Mouse (Mus musculus): Measurements from ENCODE around the gene Usp38. TPM values are rescaled to one million over a fixed set of nuclear protein-coding genes. Genes with fewer than 3 reads are reported as not detected.

Gene Usp38
- polyA plus RNA-seq, 1 experiment, result 24.0 TPM

DNA sequence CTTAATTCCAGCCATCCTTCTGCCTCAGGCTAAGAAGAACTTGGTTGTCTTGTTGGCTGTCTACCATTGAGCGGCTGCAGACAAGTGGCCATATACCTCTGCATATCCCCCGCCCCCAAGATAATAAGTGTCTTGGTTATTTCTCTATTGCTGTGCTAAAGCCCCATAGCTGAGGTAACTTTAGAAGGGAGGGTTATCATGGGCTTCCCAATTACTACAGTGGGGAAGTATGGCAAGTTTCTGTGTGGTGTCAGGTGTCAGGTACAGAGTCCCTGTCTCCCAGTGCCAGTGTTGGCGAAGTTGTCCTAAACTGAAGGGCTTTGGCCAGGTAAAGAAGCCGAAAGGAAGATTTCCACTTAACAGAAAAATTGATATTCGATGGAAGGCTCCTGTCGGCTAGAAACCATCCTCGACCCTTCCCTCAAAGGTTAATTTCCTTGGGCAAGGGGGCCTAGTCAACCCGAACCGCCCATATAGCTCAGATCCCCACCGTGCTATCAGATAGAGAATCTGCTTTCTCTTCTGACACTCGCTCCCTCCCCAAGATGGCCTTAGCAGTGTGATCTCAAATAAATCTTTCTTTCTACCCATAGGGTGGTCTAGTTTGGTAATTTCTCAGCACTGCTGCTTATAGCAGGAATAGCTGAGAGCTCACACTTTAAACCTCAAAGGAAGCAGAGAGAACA, 44.6 kb downstream of the Usp38 start:
- no peak overlapping the region for H3K4me3 ChIP-seq (ENCODE audit: low read depth, low read length)
- 0 out of 2 replicates have a peak, but pooled peaks cover 3% of the 10 kb centered on the region for H3K9me3 ChIP-seq (replicated peaks; ENCODE audit: control insufficient read depth, insufficient read depth, low read length, poor library complexity, severe bottlenecking)
- no peaks in the 10 kb centered on the region for H3K36me3 ChIP-seq (ENCODE audit: control insufficient read depth, insufficient read depth, low read length, poor library complexity, severe bottlenecking)
- no peak overlapping the region for H3K9ac ChIP-seq (ENCODE audit: low read depth, poor library complexity, severe bottlenecking)
- H3K4me1 ChIP-seq (ENCODE audit: control insufficient read depth, insufficient read depth, low read length), result no peaks in the 10 kb centered on the region
- TF ChIP-seq CTCF (IDR thresholded peaks at IDR 0.05; ENCODE audit: low read depth, low read length) (no peak), EP300 (IDR thresholded peaks at IDR 0.05; ENCODE audit: insufficient read depth, low read depth, low read length) (no peak), POLR2A (IDR thresholded peaks at IDR 0.05; ENCODE audit: insufficient read depth, low read length) (no peak)
- H3K27ac ChIP-seq (ENCODE audit: insufficient read depth, low read length), result no peak overlapping the region
- H3K27me3 ChIP-seq (ENCODE audit: control insufficient read depth, insufficient read depth, low read length, poor library complexity, severe bottlenecking), result no peaks in the 10 kb centered on the region

DNA sequence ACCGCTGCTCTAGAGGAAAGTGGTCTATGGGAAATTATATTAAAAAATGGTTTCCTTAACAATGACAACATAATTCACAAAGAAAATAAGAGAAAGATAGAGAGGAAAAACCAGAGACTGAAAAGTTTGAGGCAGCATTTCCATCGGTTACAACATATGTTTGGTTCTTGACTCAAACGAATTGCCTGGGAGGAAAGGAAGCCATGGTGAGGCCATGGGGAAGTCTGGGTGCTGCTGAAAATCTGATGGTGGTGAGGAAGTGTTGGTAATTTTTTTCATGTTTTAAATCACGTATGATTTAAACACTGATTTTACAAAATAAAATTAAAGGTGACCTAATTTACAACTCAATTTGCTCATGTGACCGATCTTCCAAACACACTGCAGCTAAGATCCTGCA, 45.3 kb downstream of the Usp38 start:
- no peak overlapping the region for H3K4me3 ChIP-seq (ENCODE audit: low read depth, low read length)
- no peak overlapping the region for H3K9ac ChIP-seq (ENCODE audit: low read depth, poor library complexity, severe bottlenecking)
- no peaks in the 10 kb centered on the region for H3K4me1 ChIP-seq (ENCODE audit: control insufficient read depth, insufficient read depth, low read length)
- H3K9me3 ChIP-seq (replicated peaks; ENCODE audit: control insufficient read depth, insufficient read depth, low read length, poor library complexity, severe bottlenecking), result peaks cover 8% of the 10 kb centered on the region; the same call in 1 of the 2 replicates
- no peak overlapping the region for H3K27ac ChIP-seq (ENCODE audit: insufficient read depth, low read length)
- no peaks in the 10 kb centered on the region for H3K36me3 ChIP-seq (ENCODE audit: control insufficient read depth, insufficient read depth, low read length, poor library complexity, severe bottlenecking)
- no peak for TF ChIP-seq CTCF (IDR thresholded peaks at IDR 0.05; ENCODE audit: low read depth, low read length)
- no peak for TF ChIP-seq POLR2A (IDR thresholded peaks at IDR 0.05; ENCODE audit: insufficient read depth, low read length)
- no peak for TF ChIP-seq EP300 (IDR thresholded peaks at IDR 0.05; ENCODE audit: insufficient read depth, low read depth, low read length)
- no peaks in the 10 kb centered on the region for H3K27me3 ChIP-seq (ENCODE audit: control insufficient read depth, insufficient read depth, low read length, poor library complexity, severe bottlenecking)

DNA sequence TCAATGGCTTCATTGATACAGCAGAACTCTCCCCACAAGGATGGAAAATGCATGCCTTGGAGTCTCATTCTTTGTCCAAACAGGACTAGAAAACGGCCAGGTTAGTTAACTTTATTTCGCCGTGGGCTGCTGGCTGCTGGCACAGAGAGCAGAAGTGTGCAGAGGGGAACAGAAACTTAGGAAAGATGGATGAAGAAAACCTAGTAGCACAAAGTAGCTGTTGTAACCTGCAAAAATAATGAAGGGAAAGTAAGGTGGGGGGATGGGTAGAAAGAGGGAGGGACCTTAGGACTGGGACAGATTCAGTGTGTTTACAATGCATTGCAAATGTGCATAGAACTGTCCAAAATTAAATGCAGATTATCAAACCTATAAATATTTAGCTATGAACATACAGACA, 51.6 kb downstream of the Usp38 start:
- no peaks in the 10 kb centered on the region for H3K36me3 ChIP-seq (ENCODE audit: control insufficient read depth, insufficient read depth, low read length, poor library complexity, severe bottlenecking)
- no peak for TF ChIP-seq CTCF (IDR thresholded peaks at IDR 0.05; ENCODE audit: low read depth, low read length)
- TF ChIP-seq POLR2A (IDR thresholded peaks at IDR 0.05; ENCODE audit: insufficient read depth, low read length), result no peak
- no peak for TF ChIP-seq EP300 (IDR thresholded peaks at IDR 0.05; ENCODE audit: insufficient read depth, low read depth, low read length)
- H3K27me3 ChIP-seq (ENCODE audit: control insufficient read depth, insufficient read depth, low read length, poor library complexity, severe bottlenecking), result no peaks in the 10 kb centered on the region; the same call in 1 of the 2 replicates
- no peaks in the 10 kb centered on the region for H3K4me1 ChIP-seq (ENCODE audit: control insufficient read depth, insufficient read depth, low read length)
- no peak overlapping the region for H3K4me3 ChIP-seq (ENCODE audit: low read depth, low read length)
- H3K9ac ChIP-seq (ENCODE audit: low read depth, poor library complexity, severe bottlenecking), result no peak overlapping the region
- H3K27ac ChIP-seq (ENCODE audit: insufficient read depth, low read length), result no peak overlapping the region
- peaks cover 9% of the 10 kb centered on the region for H3K9me3 ChIP-seq (replicated peaks; ENCODE audit: control insufficient read depth, insufficient read depth, low read length, poor library complexity, severe bottlenecking)

DNA sequence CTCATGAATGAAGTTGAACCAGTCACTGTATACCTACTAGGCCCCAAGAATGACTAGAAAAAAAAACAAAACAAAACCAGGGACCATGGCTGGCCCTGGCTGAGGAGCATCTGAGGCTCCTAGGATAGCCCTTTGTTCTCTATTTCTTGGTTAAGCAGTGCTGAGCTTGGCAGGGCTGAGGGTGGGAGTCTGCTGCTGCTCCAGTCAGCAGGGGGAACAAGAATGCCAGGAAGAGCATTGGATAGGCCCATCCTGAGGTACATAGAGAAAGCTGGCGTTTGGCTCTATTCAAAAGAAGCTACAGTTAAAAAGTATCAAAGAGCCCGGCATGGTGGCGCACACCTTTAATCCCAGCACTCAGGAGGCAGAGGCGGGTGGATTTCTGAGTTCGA, 52.1 kb downstream of the Usp38 start:
- H3K27me3 ChIP-seq (ENCODE audit: control insufficient read depth, insufficient read depth, low read length, poor library complexity, severe bottlenecking), result no peaks in the 10 kb centered on the region; the same call in 1 of the 2 replicates
- H3K4me3 ChIP-seq (ENCODE audit: low read depth, low read length), result no peak overlapping the region
- TF ChIP-seq EP300 (IDR thresholded peaks at IDR 0.05; ENCODE audit: insufficient read depth, low read depth, low read length), result no peak
- no peak for TF ChIP-seq CTCF (IDR thresholded peaks at IDR 0.05; ENCODE audit: low read depth, low read length)
- no peak for TF ChIP-seq POLR2A (IDR thresholded peaks at IDR 0.05; ENCODE audit: insufficient read depth, low read length)
- H3K27ac ChIP-seq (ENCODE audit: insufficient read depth, low read length), result no peak overlapping the region
- no peaks in the 10 kb centered on the region for H3K4me1 ChIP-seq (ENCODE audit: control insufficient read depth, insufficient read depth, low read length)
- H3K9me3 ChIP-seq (replicated peaks; ENCODE audit: control insufficient read depth, insufficient read depth, low read length, poor library complexity, severe bottlenecking), result peaks cover 9% of the 10 kb centered on the region
- H3K9ac ChIP-seq (ENCODE audit: low read depth, poor library complexity, severe bottlenecking), result no peak overlapping the region
- H3K36me3 ChIP-seq (ENCODE audit: control insufficient read depth, insufficient read depth, low read length, poor library complexity, severe bottlenecking), result no peaks in the 10 kb centered on the region

DNA sequence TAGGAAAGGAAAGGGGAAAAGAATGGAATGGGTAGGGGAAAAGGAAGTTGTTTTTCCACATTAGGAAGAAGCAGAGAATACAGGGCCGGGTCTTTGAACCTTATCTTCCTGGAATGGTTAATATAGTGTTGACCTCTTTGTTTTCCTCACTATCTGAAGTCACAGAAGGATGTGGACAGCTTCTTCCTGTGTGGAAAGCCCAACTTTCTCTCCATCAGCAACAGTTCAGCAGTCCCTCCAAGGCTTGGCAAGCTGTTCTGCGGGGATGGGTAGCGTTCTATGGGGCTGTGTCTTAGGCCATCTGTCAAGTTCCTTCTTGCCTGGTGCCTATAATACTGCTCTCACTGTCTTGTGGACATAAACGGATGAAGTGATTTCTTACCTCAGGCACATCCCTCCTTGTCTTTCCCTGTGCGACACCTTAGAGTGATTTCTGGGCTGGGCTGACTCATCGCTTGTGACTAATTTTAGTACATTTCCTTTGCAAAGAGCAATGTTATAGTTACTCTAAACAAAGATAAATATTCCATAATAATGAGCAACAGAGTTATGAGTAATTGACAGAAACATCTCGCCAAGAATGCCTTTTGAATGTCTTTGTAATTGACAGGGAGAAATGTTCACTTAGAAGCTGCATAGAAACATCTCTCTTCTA, 52.7 kb downstream of the Usp38 start:
- no peak overlapping the region for H3K9ac ChIP-seq (ENCODE audit: low read depth, poor library complexity, severe bottlenecking)
- H3K4me1 ChIP-seq (ENCODE audit: control insufficient read depth, insufficient read depth, low read length), result no peaks in the 10 kb centered on the region
- H3K27ac ChIP-seq (ENCODE audit: insufficient read depth, low read length), result no peak overlapping the region
- H3K36me3 ChIP-seq (ENCODE audit: control insufficient read depth, insufficient read depth, low read length, poor library complexity, severe bottlenecking), result no peaks in the 10 kb centered on the region
- H3K4me3 ChIP-seq (ENCODE audit: low read depth, low read length), result no peak overlapping the region
- peaks cover 9% of the 10 kb centered on the region for H3K9me3 ChIP-seq (replicated peaks; ENCODE audit: control insufficient read depth, insufficient read depth, low read length, poor library complexity, severe bottlenecking)
- no peaks in the 10 kb centered on the region; the same call in 1 of the 2 replicates for H3K27me3 ChIP-seq (ENCODE audit: control insufficient read depth, insufficient read depth, low read length, poor library complexity, severe bottlenecking)
- TF ChIP-seq EP300 (IDR thresholded peaks at IDR 0.05; ENCODE audit: insufficient read depth, low read depth, low read length) (no peak), POLR2A (IDR thresholded peaks at IDR 0.05; ENCODE audit: insufficient read depth, low read length) (no peak), CTCF (IDR thresholded peaks at IDR 0.05; ENCODE audit: low read depth, low read length) (no peak)

DNA sequence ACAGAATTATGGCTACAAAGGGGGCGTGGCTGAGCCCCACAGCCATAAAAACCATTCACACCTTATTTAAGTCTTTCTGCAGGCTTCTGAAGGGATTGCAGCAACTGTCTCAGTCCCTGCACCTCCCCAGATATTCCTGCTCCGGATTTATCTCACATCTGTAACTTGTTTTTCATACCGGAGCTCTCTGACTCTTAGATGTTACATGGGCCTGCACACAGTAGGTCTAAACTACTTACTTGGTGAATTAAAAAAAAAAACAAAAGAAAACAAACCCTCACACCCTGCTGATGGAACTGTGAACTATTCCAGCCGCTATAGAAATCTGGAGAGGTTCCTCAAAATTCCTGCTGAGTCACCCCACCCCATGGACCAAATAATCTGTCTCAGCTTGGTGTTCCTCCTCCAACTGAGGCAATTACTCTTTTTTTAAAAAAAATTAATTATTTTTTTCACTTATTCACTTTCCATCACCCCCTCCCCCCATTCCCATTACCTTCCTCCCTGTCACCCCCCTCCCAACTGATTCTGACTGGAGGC, 53.6 kb downstream of the Usp38 start:
- no peaks in the 10 kb centered on the region for H3K4me1 ChIP-seq (ENCODE audit: control insufficient read depth, insufficient read depth, low read length)
- H3K4me3 ChIP-seq (ENCODE audit: low read depth, low read length), result no peak overlapping the region
- H3K27me3 ChIP-seq (ENCODE audit: control insufficient read depth, insufficient read depth, low read length, poor library complexity, severe bottlenecking), result no peaks in the 10 kb centered on the region; the same call in 1 of the 2 replicates
- H3K9ac ChIP-seq (ENCODE audit: low read depth, poor library complexity, severe bottlenecking), result no peak overlapping the region
- H3K36me3 ChIP-seq (ENCODE audit: control insufficient read depth, insufficient read depth, low read length, poor library complexity, severe bottlenecking), result no peaks in the 10 kb centered on the region
- TF ChIP-seq EP300 (IDR thresholded peaks at IDR 0.05; ENCODE audit: insufficient read depth, low read depth, low read length), result no peak
- TF ChIP-seq CTCF (IDR thresholded peaks at IDR 0.05; ENCODE audit: low read depth, low read length), result no peak
- no peak for TF ChIP-seq POLR2A (IDR thresholded peaks at IDR 0.05; ENCODE audit: insufficient read depth, low read length)
- H3K27ac ChIP-seq (ENCODE audit: insufficient read depth, low read length), result no peak overlapping the region
- peaks cover 9% of the 10 kb centered on the region for H3K9me3 ChIP-seq (replicated peaks; ENCODE audit: control insufficient read depth, insufficient read depth, low read length, poor library complexity, severe bottlenecking)

Data from ES-Bruce4 (cell line).